Mouse (Mus musculus) midbrain, embryonic 16.5 days (tissue): ENCODE results near the gene Ryr1. TPM values are rescaled to one million over a fixed set of nuclear protein-coding genes. Genes with fewer than 3 reads are reported as not detected.

Source experiments
- ATAC-seq: fragments of 200-750 bp; cut with Nextera tagmentation; 2 replicates; pipeline ENCODE4 v1.8.0; 2017; ENCODE audit warnings: moderate TSS enrichment
- H3K27ac ChIP-seq: fragments of 300-500 bp; sonication (generic); 2 replicates; pipeline ENCODE4 v1.5.1; 2014; ENCODE audit warnings: mild to moderate bottlenecking, low read length, mixed read lengths
- H3K27me3 ChIP-seq: fragments of 300-500 bp; sonication (generic); 2 replicates; pipeline ENCODE4 v1.6.1; 2014; ENCODE audit warnings: low read depth, low read length, mixed read lengths; ENCODE audit not compliant: control insufficient read depth, insufficient read depth
- H3K36me3 ChIP-seq: fragments of 300-500 bp; sonication (generic); 2 replicates; pipeline ENCODE4 v1.6.1; 2014; ENCODE audit warnings: mild to moderate bottlenecking, low read length, moderate library complexity, mixed read lengths; ENCODE audit not compliant: control insufficient read depth, insufficient read depth
- H3K4me1 ChIP-seq: fragments of 300-500 bp; sonication (generic); 2 replicates; pipeline ENCODE4 v1.6.1; 2014; ENCODE audit warnings: mild to moderate bottlenecking, low read length, mixed read lengths; ENCODE audit not compliant: control insufficient read depth, insufficient read depth
- H3K4me2 ChIP-seq: fragments of 300-500 bp; sonication (generic); 2 replicates; pipeline ENCODE4 v1.6.1; 2014; ENCODE audit warnings: mild to moderate bottlenecking, low read length, mixed read lengths
- H3K4me3 ChIP-seq: fragments of 300-500 bp; sonication (generic); 2 replicates; pipeline ENCODE4 v1.5.1; 2014; ENCODE audit warnings: low read depth, mild to moderate bottlenecking, low read length, moderate library complexity, mixed read lengths
- H3K9ac ChIP-seq: fragments of 300-500 bp; sonication (generic); 2 replicates; pipeline ENCODE4 v1.6.1; 2014; ENCODE audit warnings: low read depth, low read length, mixed read lengths
- H3K9me3 ChIP-seq: fragments of 300-500 bp; sonication (generic); replicated peaks from 2 replicates; pipeline ENCODE4 v1.6.1; 2014; ENCODE audit warnings: mild to moderate bottlenecking, low read length, mixed read lengths; ENCODE audit not compliant: control insufficient read depth, poor library complexity, severe bottlenecking
- WGBS: fragments of 180-500 bp; shearing (Covaris S2); extraction: QIAGEN DNeasy Blood & Tissue Kit; methylation state at CpG from one replicate; pipeline ENCODE4 v1.1.7; 2014; 5-methylcytosine and 5-hydroxymethylcytosine counted together
- polyA plus RNA-seq: library from polyadenylated mRNA; unstranded; fragments of >200 nt; fragmentation: Nextera tagmentation; extraction: Ambion mirVana; gene quantifications from 2 replicates; pipeline ENCODE4 v1.2.1, GENCODE M21; 2015

Gene Ryr1
- polyA plus RNA-seq, 1 experiment from 2014 or later: 14.4 TPM

GRCm38 (mm10) chr7:28983849-28984248, 141.1 kb downstream of the Ryr1 start:
- 71% methylated on average over 4 of the region's 4 CpGs for WGBS
- Histone ChIP-seq H3K4me2 (no peak overlapping the region), H3K4me3 (no peak overlapping the region), H3K27ac (no peak overlapping the region), H3K9me3 (no peaks in the 10 kb centered on the region), H3K36me3 (no peaks in the 10 kb centered on the region), H3K27me3 (no peaks in the 10 kb centered on the region), H3K4me1 (peaks cover 17% of the 10 kb centered on the region), H3K9ac (no peak overlapping the region)
- ATAC-seq: no peak

GRCm38 (mm10) chr7:28983141-28983564, 141.8 kb downstream of the Ryr1 start:
- 73% methylated on average over 11 of the region's 11 CpGs for WGBS
- Histone ChIP-seq H3K4me1 (peaks cover 17% of the 10 kb centered on the region), H3K9me3 (no peaks in the 10 kb centered on the region), H3K27ac (no peak overlapping the region), H3K36me3 (peaks cover 3% of the 10 kb centered on the region; the same call in 1 of the 2 replicates), H3K9ac (no peak overlapping the region), H3K27me3 (no peaks in the 10 kb centered on the region), H3K4me2 (no peak overlapping the region), H3K4me3 (no peak overlapping the region)
- ATAC-seq: no peak

- Histone ChIP-seq H3K27ac (peak overlapping the region; percentile 77), H3K9me3 (no peaks in the 10 kb centered on the region), H3K4me1 (peaks cover 17% of the 10 kb centered on the region), H3K9ac (peak overlapping the region; percentile 64), H3K4me3 (peak overlapping the region; percentile 42), H3K4me2 (peak overlapping the region; percentile 87), H3K36me3 (peaks cover 8% of the 10 kb centered on the region; the same call in 1 of the 2 replicates), H3K27me3 (no peaks in the 10 kb centered on the region)
- WGBS: 19% methylated on average over 19 of the region's 19 CpGs
- peak; percentile 79 for ATAC-seq
Observed at GRCm38 (mm10) chr7:28982274-28983013, 142.5 kb downstream of the Ryr1 start.

- no peaks in the 10 kb centered on the region for H3K27me3 ChIP-seq
- peak within 1 kb of the TSS; percentile 77 for H3K27ac ChIP-seq
- H3K4me1 ChIP-seq: peaks cover 17% of the 10 kb centered on the region
- no peaks in the 10 kb centered on the region for H3K9me3 ChIP-seq
- H3K9ac ChIP-seq: peak within 1 kb of the TSS; percentile 79
- peak; percentile 97 for ATAC-seq
- peaks cover 11% of the 10 kb centered on the region; the same call in 1 of the 2 replicates for H3K36me3 ChIP-seq
- under 1% methylated on average over 34 of the region's 36 CpGs for WGBS
- peak within 1 kb of the TSS; percentile 99 for H3K4me2 ChIP-seq
- H3K4me3 ChIP-seq: peak within 1 kb of the TSS; percentile 77
Observed at GRCm38 (mm10) chr7:28981651-28982273, 143.2 kb downstream of the Ryr1 start, which contains the start of the genes Eif3k and Map4k1. Gene Eif3k, minus strand, starts transcription at chr7:28981864. Gene Map4k1, plus strand, starts transcription at chr7:28982050.

- Histone ChIP-seq H3K9ac (no peak overlapping the region), H3K27me3 (no peaks in the 10 kb centered on the region), H3K4me2 (no peak overlapping the region), H3K4me3 (no peak overlapping the region), H3K27ac (no peak overlapping the region), H3K9me3 (no peaks in the 10 kb centered on the region), H3K4me1 (peaks cover 13% of the 10 kb centered on the region), H3K36me3 (peaks cover 16% of the 10 kb centered on the region)
- WGBS: 92% methylated on average over 9 of the region's 9 CpGs
- ATAC-seq: no peak
Observed at GRCm38 (mm10) chr7:28977556-28977955, 147.4 kb downstream of the Ryr1 start.

- 87% methylated on average over 8 of the region's 8 CpGs for WGBS
- no peaks in the 10 kb centered on the region for H3K9me3 ChIP-seq
- no peak overlapping the region for H3K4me2 ChIP-seq
- no peak for ATAC-seq
- no peaks in the 10 kb centered on the region for H3K27me3 ChIP-seq
- peaks cover 16% of the 10 kb centered on the region for H3K36me3 ChIP-seq
- no peak overlapping the region for H3K9ac ChIP-seq
- no peaks in the 10 kb centered on the region for H3K4me1 ChIP-seq
- H3K27ac ChIP-seq: no peak overlapping the region
- H3K4me3 ChIP-seq: no peak overlapping the region
Observed at GRCm38 (mm10) chr7:28973025-28973424, 152.0 kb downstream of the Ryr1 start.

- ATAC-seq: no peak
- WGBS: 69% methylated on average over 8 of the region's 8 CpGs
- no peak overlapping the region for H3K4me2 ChIP-seq
- H3K4me1 ChIP-seq: no peaks in the 10 kb centered on the region
- no peaks in the 10 kb centered on the region for H3K9me3 ChIP-seq
- peaks cover 13% of the 10 kb centered on the region for H3K36me3 ChIP-seq
- no peak overlapping the region for H3K9ac ChIP-seq
- H3K27ac ChIP-seq: no peak overlapping the region
- H3K4me3 ChIP-seq: no peak overlapping the region
- no peaks in the 10 kb centered on the region for H3K27me3 ChIP-seq
Observed at GRCm38 (mm10) chr7:28972542-28972985, 152.4 kb downstream of the Ryr1 start.

- Histone ChIP-seq H3K4me2 (no peak overlapping the region), H3K27ac (no peak overlapping the region), H3K9me3 (no peaks in the 10 kb centered on the region), H3K27me3 (no peaks in the 10 kb centered on the region), H3K4me1 (no peaks in the 10 kb centered on the region), H3K9ac (no peak overlapping the region), H3K4me3 (no peak overlapping the region), H3K36me3 (peaks cover 8% of the 10 kb centered on the region)
- WGBS: 87% methylated on average over 6 of the region's 6 CpGs
- no peak for ATAC-seq
Observed at GRCm38 (mm10) chr7:28971770-28972269, 153.2 kb downstream of the Ryr1 start.

GRCm38 (mm10) chr7:28971029-28971428, 153.9 kb downstream of the Ryr1 start:
- no peak overlapping the region for H3K4me2 ChIP-seq
- no peaks in the 10 kb centered on the region for H3K9me3 ChIP-seq
- H3K4me1 ChIP-seq: no peaks in the 10 kb centered on the region
- no peaks in the 10 kb centered on the region for H3K27me3 ChIP-seq
- no peak overlapping the region for H3K4me3 ChIP-seq
- H3K36me3 ChIP-seq: peaks cover 8% of the 10 kb centered on the region
- 90% methylated on average over 7 of the region's 7 CpGs for WGBS
- 0 out of 2 replicates have a peak, but pooled peaks have one; percentile 39 for ATAC-seq
- H3K27ac ChIP-seq: no peak overlapping the region
- no peak overlapping the region for H3K9ac ChIP-seq
